Mouse (Mus musculus): ENCODE data around the gene Cfap61.
A peak's percentile ranks its signal among the peaks of the same experiment; 100 is the strongest.
"Not testable (repeated sequence)": the region's sequence is repeated elsewhere in the genome, so short reads cannot be mapped to it uniquely, and the experiment has no call there.

Gene Cfap61

DNA sequence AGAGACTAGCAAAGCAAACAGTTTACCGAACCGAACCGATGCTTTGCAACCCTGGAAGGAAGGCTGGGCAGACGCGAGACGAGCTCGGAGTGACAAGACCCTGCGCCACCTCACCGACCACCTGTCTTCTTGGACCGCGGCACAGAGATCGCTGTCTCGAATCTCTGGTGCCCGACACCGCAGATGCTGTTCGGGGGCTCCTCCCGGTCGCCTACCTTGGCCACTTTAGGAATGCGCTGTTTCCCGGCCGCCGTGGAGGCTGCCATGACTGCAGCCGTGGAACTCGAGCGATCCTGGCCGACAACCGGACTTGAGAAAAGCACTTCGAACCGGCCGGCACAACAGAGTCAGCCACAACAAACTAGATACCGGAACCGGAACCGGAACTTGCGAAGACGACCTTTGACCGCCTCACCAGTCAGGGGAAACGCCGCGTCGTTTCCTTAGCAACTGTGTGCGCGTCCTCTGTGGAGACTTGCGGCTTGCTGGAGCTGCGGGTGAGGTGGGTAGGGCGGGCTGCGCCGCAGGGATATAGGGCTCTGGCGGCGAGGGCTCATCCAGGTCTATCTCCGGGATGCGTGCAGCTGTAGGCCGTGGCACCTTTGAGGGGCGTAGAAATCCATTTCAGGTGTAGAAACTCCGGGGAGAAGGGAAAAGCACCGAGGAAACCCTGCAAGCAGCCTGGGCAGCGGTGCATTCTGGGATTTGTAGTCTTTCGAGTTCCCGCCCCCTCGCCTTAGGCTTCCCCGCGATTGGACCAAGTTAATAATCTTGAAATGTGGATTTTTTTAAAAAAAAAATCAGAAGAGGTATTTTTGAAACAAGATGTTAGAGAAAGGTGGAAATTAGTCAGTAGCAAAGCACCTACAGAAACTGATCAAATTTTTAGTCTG lies at the start of gene Cfap61, which contains the start of gene Crnkl1:
Gene Cfap61, plus strand, starts transcription at position 446 of the 893 bp plus-strand sequence.
Gene Crnkl1, minus strand, starts transcription at position 676 of the 893 bp plus-strand sequence.
- DNase-seq (ENCODE audit: low read depth, low spot score) = peak; percentile 94

DNA sequence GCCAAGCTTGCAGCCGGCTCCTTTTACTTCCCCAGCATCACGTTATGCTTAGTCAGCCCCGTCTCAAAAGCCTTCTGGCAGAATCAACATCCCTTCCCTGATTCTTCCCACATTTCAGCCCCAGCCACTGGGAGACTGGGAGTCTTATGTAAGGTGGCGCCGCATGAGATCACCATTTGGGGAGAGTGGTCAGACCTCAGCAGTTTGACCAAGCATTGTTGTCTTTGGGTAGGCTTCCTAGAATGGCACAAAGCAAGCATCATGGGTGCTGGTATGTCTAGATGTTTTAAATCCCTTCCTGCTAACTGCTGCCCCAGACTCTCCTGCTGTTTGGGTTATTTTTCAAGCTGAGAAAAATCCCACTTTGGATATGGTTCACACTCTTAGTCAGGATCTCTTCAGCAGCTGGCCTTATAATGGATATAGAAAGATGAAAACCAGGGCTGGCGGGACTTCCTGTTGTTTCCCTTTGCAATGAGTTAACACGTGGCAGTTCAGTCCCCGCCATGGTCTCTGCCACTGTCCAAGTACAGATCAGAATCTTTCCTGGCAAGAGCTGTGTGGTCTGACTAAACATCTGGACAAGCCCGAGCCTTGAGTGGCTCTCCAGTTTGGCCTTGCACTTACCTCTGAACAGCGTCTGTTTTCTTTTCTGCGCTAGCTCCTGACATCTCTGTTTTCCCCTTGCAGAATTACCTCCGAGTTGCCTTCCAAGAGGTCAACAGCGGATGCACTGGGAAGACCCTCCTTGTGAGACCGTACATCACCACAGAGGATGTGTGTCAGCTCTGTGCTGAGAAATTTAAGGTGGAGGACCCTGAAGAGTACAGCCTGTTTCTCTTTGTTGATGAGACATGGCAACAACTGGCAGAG lies 49.4 kb upstream of the Cfap61 start:
- no peak for DNase-seq (ENCODE audit: low read depth, low spot score)

DNA sequence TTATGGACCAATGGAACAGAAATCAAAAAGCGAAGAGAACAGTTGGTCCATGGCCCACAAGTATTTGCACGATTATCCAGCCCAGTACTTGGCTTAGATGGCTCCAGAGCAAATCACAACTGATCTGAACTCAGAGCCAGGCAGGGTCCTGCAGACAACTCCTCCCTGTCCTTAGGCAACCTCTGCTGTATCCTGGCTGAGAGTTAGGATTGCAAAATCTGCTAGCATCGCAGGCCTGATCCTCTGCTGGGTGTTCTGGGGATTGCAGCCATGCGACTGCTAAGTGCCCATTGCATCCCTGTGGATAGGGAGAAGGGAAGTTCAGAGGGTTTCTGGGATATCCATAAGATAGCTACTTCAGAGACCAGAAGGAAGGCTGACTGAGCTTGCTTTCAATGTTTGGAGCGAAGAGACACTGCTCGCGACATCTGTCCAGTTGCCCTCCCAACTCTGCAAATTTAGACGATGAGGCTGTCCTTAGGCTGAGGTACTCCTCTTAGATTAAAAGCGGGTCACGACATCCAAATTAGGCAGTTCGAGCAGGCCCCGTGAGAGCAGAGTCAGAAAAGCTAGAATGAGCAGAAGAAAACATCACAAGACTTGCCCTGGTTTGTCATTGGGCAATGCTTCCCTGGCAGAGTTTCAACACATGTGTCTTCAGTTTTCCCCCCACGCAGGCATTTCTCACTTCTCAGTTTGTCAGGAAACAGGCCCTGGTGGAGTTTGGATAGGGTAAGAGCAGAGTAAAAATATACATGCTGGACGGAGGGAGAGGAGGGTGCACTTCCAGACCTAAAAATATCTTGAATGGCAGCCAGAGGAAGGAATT lies 46.4 kb upstream of the Cfap61 start:
- DNase-seq (ENCODE audit: low read depth, low spot score) = peak; percentile 71

DNA sequence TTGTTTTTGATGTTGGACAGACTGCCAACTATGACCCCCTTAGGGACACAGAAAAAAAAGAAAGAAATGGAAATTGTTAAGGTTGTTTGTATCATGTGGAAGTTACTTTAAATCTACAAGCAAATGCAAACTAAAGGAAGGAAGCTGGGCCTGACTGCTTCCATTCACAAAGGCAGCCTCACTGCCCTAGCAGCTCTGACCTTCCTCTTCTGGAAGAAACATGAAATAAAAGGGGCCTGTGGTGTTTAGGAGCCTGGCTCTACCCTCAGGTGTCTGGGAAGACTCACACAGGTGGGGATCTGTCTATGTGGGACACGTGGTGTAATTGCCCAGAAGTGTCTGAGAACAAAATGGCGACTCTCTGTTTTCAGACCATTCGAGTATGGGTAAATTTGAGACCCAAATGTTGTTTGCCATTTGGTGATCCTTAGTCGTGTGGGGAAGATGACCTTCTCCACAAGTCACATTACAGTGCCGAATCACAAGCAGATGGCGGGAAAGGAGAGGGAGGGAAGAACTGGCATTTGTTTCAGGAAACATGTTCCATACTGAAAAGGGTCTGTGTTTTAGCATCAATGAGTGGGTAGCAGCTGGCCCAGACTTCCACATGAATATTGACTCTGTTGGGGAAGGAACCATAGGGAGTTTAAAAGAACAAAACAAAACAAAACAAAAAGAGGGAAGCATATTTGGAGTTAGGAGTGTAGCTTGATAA lies 45.7 kb upstream of the Cfap61 start:
- no peak for DNase-seq (ENCODE audit: low read depth, low spot score)

DNA sequence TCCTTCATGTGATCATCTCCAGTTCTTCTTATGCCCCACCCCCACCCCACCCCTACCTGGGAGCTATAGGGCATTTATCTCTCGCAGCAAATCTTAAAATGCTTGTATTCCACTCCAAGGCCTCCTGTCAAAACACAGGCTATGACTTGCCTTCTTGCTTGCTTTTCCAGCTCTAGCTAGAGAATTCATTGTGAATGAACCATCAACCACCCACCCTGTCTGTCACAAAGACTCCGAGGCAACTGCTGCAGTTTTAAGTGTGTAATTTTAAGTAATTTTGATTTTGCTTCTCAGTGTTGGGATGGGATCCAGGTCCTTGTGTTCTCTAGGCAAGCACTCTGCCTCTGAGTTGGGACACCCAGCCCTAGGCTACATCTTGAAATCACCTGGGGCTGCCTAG lies 44.0 kb upstream of the Cfap61 start:
- no peak for DNase-seq (ENCODE audit: low read depth, low spot score)

DNA sequence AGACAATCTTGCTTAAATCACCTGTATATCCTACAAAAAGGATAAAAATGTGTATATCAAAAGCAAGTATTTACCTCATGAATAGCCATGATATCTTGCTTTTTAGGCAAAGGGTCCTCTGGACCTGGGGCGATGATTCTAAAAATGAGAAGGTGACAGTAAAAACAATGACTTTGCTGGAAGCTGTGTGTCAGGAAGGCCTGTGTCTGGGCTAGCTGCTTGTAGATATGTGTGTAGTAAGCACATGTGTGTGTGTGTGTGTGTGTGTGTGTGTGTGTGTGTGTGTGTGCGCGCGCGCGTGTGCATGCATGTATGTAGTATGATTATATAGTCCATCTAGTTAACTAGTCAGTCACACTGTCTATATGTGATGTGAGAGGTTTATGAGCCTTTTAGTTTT lies 40.8 kb upstream of the Cfap61 start:
- no peak for DNase-seq (ENCODE audit: low read depth, low spot score)

DNA sequence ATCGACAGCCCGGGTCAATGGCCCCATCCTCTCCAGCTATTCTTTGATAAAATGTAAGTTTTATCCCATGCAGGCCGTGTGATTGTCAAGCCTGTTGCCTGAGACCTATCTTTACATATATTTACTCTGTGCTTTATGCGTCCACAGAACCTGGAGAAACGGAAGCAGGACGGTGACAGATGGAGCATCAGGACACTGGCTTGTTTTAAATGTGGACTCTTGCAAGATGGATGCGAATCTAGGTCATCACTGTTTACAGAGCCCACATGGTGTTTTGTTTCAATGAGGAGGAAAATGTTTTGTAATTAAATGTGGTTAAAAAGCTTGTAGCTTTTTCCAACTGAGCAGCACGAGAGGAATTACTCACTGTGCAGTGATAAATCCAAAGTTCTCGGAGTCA lies 36.5 kb upstream of the Cfap61 start:
- no peak for DNase-seq (ENCODE audit: low read depth, low spot score)

DNA sequence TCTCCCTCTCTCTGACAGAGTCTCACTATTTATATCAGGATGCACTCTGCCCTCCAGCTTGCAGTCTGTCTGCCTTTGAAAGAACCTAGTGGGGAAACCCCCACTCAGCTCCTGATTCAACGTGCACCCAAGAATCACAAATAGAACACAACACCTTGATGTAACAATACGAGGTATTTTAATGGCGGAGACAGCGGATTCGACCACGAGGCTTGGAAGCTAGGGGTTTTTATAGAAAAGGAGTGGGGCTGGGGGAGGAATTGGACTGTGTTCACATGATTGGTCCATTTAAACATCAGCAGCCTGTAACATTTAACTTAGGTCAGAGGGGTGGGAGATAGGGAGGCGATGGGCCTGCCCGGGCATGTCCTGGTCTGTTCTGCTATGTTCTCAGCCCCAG lies 34.3 kb upstream of the Cfap61 start:
- peak; percentile 41 for DNase-seq (ENCODE audit: low read depth, low spot score)

DNA sequence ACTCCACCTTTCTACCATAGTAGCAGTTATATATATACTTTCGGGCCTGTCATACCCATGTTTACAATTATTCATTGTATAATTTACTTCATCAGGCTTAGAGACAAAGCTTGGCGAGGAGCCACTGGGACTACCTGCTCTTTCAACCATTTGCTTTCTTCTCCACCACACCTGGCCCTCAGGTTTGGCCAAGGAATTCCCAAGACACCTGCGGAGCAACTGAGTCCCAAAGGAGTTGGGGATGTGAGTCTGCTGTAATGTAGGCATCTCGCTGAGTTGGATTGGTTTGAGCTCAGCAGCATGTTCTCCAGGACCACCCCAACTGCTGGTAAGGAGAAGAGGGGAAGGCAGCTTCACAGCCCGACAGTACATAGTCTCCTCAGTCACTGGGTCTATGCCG lies 32.7 kb upstream of the Cfap61 start, which contains the start of gene Naa20:
Gene Naa20, plus strand, starts transcription at position 239 of the 400 bp plus-strand sequence.
- no peak for DNase-seq (ENCODE audit: low read depth, low spot score)

DNA sequence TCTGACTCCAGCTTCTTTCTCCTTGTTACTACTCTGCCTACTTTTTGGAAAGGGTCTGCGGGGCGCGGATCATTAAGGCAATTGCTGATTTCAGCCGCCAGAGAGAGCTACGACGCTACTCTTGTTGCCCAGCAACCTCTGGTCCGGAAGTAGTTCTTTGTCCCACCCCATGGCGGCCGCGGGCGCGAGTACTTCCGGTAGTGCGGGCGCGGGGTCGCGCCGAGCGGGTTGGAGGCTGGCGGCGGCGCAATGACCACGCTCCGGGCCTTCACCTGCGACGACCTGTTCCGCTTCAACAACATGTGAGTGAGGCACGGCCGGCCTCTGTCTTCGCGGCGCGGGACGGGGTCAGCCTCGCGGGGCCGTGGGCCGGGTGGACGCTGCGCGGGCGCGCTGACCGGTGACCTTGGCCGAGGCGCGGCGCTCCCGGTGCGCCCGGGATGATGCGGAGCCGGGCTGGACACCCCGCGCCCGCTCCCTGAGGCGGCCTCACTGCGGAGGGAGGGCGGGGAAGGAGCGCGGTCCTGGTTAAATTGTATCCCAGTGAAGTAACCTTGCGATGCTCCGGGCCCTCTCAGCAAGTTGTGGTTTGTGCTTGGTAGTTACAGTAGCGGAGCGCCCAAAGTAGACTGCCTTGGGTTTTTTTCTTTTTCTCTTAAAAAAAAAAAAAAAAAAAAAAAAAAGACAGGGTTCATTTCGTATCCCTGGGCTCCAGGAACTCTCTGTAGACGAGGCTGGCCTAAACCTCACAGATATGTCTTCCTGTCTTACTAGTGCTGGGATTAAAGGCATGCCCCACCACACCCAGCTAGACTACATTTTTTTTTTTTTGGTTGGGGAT lies 31.3 kb upstream of the Cfap61 start:
- peak; percentile 93 for DNase-seq (ENCODE audit: low read depth, low spot score)

DNA sequence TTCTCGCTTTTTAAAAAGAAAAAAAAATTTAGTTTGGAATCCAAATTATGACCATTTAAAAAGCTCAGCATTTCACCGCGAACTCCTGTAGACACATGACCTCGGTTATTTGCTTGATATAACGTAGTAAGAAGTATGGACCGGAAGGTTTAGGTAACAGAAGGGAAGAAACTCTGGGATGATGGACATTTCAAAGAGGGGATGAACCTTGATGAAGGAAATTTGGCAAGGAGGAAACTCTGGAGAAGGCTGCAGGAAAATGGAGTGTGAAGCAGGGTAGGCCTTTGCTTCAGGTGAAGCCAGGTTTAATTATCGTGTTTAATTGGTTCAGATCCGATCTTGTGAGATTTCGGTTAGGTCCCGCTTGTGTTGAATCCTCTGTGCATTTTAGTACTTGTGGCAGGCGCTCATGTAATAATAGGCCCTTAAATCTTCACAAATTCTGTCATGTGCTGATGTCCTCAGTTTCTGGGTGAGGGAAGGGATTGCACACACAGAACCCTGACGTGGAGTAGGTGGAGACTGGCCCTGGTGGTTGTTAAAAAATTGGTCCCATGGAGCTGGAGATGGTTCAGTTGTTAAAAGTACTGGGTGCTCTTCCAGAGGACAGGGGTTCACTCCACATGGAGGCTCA lies 30.5 kb upstream of the Cfap61 start:
- no peak for DNase-seq (ENCODE audit: low read depth, low spot score)

DNA sequence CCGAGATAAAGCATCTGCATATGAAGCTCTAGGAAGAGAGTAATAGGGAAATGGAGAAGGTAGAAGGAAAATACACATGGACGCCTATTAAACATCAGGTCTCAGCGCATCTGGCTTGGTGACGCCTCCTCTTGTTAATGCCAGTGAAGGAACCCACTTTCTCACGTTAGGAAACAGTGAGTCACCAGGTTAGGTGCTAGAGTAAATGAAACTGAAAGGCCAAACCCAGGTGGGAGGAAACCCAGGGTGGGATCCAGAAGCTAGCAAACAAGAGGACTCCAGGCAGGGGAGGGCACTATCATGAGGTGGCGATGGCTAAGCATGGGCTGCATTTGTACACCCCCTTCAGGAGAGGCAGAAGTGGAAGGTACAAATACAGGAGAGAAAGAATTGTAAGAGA lies 29.4 kb upstream of the Cfap61 start:
- DNase-seq (ENCODE audit: low read depth, low spot score) = no peak

DNA sequence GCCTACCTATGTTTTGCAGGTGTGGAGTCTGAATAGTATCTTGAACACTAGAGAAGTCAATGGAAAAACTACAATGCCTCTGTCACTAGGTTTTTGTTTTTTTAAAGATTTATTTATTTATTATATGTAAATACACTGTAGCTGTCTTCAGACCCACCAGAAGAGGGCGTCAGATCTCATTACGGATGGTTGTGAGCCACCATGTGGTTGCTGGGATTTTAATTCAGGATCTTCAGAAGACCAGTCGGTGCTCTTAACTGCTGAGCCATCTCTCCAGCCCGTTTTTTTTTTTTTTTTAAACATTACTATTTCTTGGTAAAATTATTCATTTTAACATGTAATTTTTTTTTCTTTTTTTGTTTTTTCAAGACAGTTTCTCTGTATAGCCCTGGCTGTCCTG lies 28.7 kb upstream of the Cfap61 start:
- DNase-seq (ENCODE audit: low read depth, low spot score) = not testable (repeated sequence)

DNA sequence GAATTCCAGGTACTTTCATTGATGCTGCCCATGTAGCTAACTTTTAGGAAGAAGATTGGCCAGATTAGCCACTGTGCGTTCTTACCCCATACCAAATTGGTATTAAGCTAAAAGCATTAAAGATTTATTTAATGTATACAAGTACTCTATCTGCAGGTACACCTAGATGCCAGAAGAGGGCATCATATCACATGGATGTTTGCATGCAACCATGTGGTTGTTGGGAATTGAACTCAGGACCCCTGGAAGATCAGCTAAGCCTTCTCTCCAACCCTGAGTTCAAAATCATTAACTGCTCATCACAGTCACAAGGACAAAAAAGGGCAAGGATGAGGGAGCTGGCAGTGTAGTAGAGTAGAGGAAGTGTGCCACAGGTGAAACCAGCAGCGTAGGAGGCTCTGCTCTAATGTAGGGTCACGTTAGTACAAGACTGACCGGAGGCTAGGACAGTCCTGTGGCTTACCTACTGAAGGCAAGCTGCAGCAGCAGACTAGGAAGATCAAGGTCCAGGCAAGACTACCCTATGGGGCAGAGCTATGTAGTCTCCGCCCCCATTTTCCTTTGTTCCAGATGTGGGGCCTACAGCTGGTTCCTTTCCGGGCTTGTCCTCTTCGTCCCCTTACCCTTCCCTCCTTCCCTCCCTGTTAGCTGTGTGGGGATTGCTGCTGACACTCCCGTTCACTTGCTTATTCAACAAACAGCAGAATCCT lies 13.5 kb upstream of the Cfap61 start:
- no peak for DNase-seq (ENCODE audit: low read depth, low spot score)

DNA sequence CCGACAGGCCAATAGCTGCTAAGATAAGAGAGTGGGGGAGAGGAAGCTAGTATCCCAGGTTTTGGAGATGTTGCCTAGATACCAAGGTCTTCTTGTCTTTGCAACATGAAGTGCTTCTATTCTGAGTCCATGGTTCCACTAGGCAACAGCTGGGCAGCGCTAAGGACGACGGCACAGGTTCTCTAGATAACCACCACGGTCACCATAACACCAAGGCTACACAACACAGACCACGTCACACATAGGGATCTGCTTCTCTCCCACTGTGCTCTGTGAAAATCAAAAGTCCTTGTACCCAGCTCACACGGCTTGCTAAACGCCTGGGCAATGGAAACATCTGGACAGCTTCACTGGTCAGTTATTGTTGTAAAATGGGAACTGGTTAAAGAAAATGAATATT lies 2.4 kb downstream of the Cfap61 start:
- no peak for DNase-seq (ENCODE audit: low read depth, low spot score)

DNA sequence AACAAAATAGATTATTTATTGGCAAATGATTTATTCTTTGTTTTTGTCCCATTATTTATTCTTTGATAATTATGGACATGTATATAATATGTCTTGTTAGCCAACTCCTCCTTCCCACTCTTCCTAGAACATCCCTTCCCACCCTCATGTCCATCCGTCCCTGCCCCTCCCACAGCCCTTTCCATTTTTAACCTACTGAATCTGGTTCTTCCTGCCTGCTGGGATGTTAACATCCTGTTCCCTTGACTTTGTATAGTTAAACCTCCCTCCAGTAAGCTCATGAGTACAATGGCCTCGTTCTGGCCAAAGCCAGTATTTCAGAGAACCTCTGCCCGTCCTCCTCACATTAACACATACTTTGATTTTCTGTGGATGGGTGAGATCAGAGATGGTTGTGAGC lies 6.8 kb downstream of the Cfap61 start:
- peak; percentile 17 for DNase-seq (ENCODE audit: low read depth, low spot score)

DNA sequence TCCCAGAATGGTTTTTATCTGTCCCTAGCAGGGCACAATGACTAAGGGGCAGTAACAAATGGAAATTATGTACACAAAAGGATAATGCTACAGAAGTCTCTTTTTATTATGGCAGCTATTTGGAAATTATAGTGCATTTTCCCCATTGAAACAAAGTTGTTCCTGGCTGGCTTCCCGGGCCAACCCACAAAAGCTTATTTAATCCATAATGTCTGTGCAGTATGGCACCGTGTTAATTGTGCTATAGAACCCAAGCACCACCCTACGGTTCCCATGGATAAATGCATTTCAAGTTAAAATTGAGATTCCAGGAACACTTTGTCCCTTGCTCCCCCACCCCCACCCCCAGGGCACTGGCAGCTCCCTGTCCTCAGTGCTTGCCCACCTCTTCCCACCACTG lies 9.7 kb downstream of the Cfap61 start:
- DNase-seq (ENCODE audit: low read depth, low spot score) = no peak

DNA sequence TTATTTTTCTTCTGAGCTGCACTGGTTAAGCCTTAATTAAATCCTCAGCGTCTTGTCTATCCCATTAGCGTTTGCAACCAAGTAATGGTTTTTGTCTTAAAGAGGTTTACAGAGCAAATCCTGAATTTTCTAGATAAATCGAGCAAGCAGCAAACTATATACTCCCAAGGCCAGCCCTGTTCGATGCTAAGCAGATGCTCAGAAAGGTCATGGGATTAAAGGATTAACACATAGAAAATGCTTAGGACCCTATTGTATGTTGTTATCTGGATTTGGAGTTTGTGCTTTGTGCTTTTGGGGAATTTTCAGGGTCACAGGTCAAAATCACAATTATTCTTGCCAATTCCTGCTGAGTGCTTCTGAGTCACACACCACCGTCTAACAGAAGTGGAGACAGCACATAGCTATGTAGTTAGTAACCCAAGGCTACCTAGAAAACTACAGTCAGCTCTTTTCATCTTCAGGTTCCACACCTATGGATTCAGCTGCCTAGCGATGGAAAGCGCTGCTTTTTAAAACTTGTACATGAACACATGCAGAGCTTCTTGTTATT lies 13.9 kb downstream of the Cfap61 start:
- no peak for DNase-seq (ENCODE audit: low read depth, low spot score)

All from ES-CJ7 (cell line).